In the genomic region with DNA sequence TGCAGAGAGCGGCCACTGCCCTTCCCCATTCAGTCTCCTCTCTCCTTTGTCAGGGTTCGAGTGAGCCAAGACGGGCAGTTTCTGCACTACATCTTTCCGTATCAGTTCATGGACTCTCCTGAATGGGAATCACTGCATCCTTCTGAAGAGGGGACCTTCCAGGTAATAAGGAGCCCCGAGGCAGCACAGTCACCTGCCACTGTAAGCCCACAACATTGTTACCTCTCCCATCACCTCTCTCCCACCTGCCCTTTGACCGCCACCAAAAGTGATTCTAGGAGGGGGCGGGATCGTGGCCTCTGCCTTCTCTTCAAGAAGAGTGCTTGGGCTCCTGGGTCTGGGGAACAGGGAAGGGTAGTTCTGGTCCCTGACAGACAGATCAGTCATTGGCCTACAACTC, we compare ENCODE assay signal across 41 mouse cellular contexts. TPM values are rescaled to one million over a fixed set of nuclear protein-coding genes. Genes with fewer than 3 reads are reported as not detected.
DNase-seq lines count a peak whose midpoint lies in the region; ATAC-seq and TF ChIP-seq lines count a peak whose summit lies in the region.
"Had no signal": no experiment of that assay in that cellular context is flagged by ENCODE, and none has a peak within 500 bp of the region (broad histone marks: within the 10 kb centered on the region; RNA-seq: fewer than 3 reads in every experiment).

No protein-coding gene starts in this region.

- H3K27me3 ChIP-seq in heart, adult 2 months (ENCODE audit: control insufficient read depth, insufficient read depth, low read length) = no peaks in the 10 kb centered on the region
- no peaks in the 10 kb centered on the region for H3K27me3 ChIP-seq in heart, embryonic 14.5 days (ENCODE audit: control insufficient read depth, insufficient read depth, low read length)
- no peaks in the 10 kb centered on the region for H3K27me3 ChIP-seq in MEL (ENCODE audit: control insufficient read depth in 1 of 2, insufficient read depth in 2 of 2, low read length in 2 of 2)
- H3K27me3 ChIP-seq in heart, embryonic 16.5 days (ENCODE audit: control insufficient read depth, insufficient read depth, low read length) = no peaks in the 10 kb centered on the region
- H3K27me3 ChIP-seq: forebrain, embryonic 12.5 days; kidney, embryonic 15.5 days; limb, embryonic 13.5 days; megakaryocyte, embryonic 14.5 days; midbrain, embryonic 12.5 days; neural tube, embryonic 13.5 days had no signal

- no peaks in the 10 kb centered on the region for H3K79me2 ChIP-seq in heart, adult 2 months (replicated peaks; ENCODE audit: control insufficient read depth, insufficient read depth, low read length)
- peaks cover 14% of the 10 kb centered on the region for H3K79me2 ChIP-seq in MEL (ENCODE audit: control insufficient read depth, insufficient read depth, low read length, poor library complexity)

- no peak overlapping the region for H3K4me3 ChIP-seq in heart, adult 2 months
- no peak overlapping the region for H3K4me3 ChIP-seq in heart, embryonic 14.5 days (ENCODE audit: control insufficient read depth in 1 of 2, insufficient read depth in 1 of 2, low read depth in 1 of 2, low read length in 2 of 2)
- no peak overlapping the region; a peak in 1 of 4 replicates for H3K4me3 ChIP-seq in MEL (ENCODE audit: control insufficient read depth in 1 of 2, insufficient read depth in 1 of 2, low read depth in 2 of 2, low read length in 2 of 2)
- peak overlapping the region; percentile 35; the same call in 1 of the 2 replicates for H3K4me3 ChIP-seq in heart, embryonic 16.5 days (ENCODE audit: low read length)
- H3K4me3 ChIP-seq: forebrain, embryonic 12.5 days; kidney, embryonic 15.5 days; layer of hippocampus, adult 2 months; limb, embryonic 13.5 days; midbrain, embryonic 12.5 days; neural tube, embryonic 13.5 days had no signal

- no peak for DNase-seq in heart, adult 2 months
- no peak for DNase-seq in heart, adult 9 months (ENCODE audit: low spot score in 2 of 2)
- DNase-seq in heart, postnatal 10 days = no peak
- no peak for DNase-seq in MEL (ENCODE audit: low read depth, low spot score)
- DNase-seq in testis, postnatal 14 days (ENCODE audit: low spot score) = no peak
- DNase-seq: adrenal gland, adult 2 months; adrenal gland, postnatal 36 days; B cell, adult 2 months; cerebellum, adult 18-20 months; cerebellum, postnatal 10 days; kidney, adult 18-20 months; kidney, postnatal 36 days; lung, adult 18-20 months; lung, postnatal 4 days; right cerebral cortex, postnatal 4 days; thymus, adult 2 months; thymus, postnatal 4 days had no signal

- TF ChIP-seq CTCF in heart, adult 2 months (IDR thresholded peaks at IDR 0.05) = no peak
- TF ChIP-seq CTCF in MEL (IDR thresholded peaks at IDR 0.05 in 2 of 3, conservative IDR thresholded peaks at IDR 0.05 in 1 of 3; ENCODE audit: control insufficient read depth in 1 of 3, insufficient read depth in 1 of 3, low read depth in 2 of 3, low read length in 3 of 3, poor library complexity in 1 of 3, severe bottlenecking in 1 of 3) = no peak

- TF ChIP-seq EP300 in heart, adult 2 months (IDR thresholded peaks at IDR 0.05; ENCODE audit: insufficient read depth, low read depth, low read length) = no peak
- TF ChIP-seq EP300 in MEL (IDR thresholded peaks at IDR 0.05; ENCODE audit: low read depth in 1 of 2, low read length in 2 of 2) = no peak

- peak overlapping the region; percentile 9; the same call in 1 of the 2 replicates for H3K27ac ChIP-seq in heart, adult 2 months
- 0 out of 4 replicates have a peak overlapping the region, but pooled peaks of 1 of the 2 experiments have one; percentile 38 for H3K27ac ChIP-seq in heart, embryonic 14.5 days (replicated peaks in 1 of 2; ENCODE audit: control insufficient read depth in 1 of 2, insufficient read depth in 1 of 2, low read depth in 2 of 2, low read length in 2 of 2)
- peak overlapping the region; percentile 100 for H3K27ac ChIP-seq in MEL (ENCODE audit: control insufficient read depth, low read depth, low read length)
- 0 out of 2 replicates have a peak overlapping the region, but pooled peaks have one; percentile 13 for H3K27ac ChIP-seq in heart, embryonic 16.5 days (ENCODE audit: low read length)
- H3K27ac ChIP-seq: forebrain, embryonic 12.5 days; kidney, embryonic 15.5 days; layer of hippocampus, adult 2 months; limb, embryonic 13.5 days; midbrain, embryonic 12.5 days; neural tube, embryonic 13.5 days; stomach, postnatal 0 days had no signal

- TF ChIP-seq RAD21 in MEL (IDR thresholded peaks at IDR 0.05; ENCODE audit: low read depth, low read length) = no peak

- no peaks in the 10 kb centered on the region for H3K9me3 ChIP-seq in heart, embryonic 14.5 days (ENCODE audit: control insufficient read depth, low read length)
- no peaks in the 10 kb centered on the region for H3K9me3 ChIP-seq in MEL (replicated peaks; ENCODE audit: insufficient read depth, low read length)
- no peaks in the 10 kb centered on the region for H3K9me3 ChIP-seq in heart, embryonic 16.5 days (replicated peaks; ENCODE audit: control insufficient read depth, low read length)
- H3K9me3 ChIP-seq: forebrain, embryonic 12.5 days; kidney, embryonic 15.5 days; limb, embryonic 13.5 days; megakaryocyte, embryonic 14.5 days; midbrain, embryonic 12.5 days; neural tube, embryonic 13.5 days had no signal

- peaks cover 11% of the 10 kb centered on the region for H3K4me1 ChIP-seq in heart, adult 2 months (ENCODE audit: control insufficient read depth, insufficient read depth, low read length)
- H3K4me1 ChIP-seq in heart, embryonic 14.5 days (ENCODE audit: control insufficient read depth in 2 of 2, insufficient read depth in 2 of 2, low read length in 2 of 2) = peaks cover 22 to 58% of the 10 kb centered on the region in 2 experiments
- H3K4me1 ChIP-seq in MEL (ENCODE audit: control insufficient read depth in 1 of 2, insufficient read depth in 2 of 2, low read length in 2 of 2) = peaks cover 31 to 59% of the 10 kb centered on the region in 2 experiments
- peaks cover 55% of the 10 kb centered on the region for H3K4me1 ChIP-seq in heart, embryonic 16.5 days (ENCODE audit: control insufficient read depth, insufficient read depth, low read length)
- H3K4me1 ChIP-seq: forebrain, embryonic 12.5 days; midbrain, embryonic 12.5 days; neural tube, embryonic 13.5 days had no signal

- WGBS in heart, adult 2 months = 74% methylated on average over 8 of the region's 8 CpGs
- 75% methylated on average over 8 of the region's 8 CpGs for WGBS in heart, embryonic 14.5 days
- 72% methylated on average over 8 of the region's 8 CpGs for WGBS in heart, embryonic 16.5 days

- ATAC-seq in heart, embryonic 14.5 days (ENCODE audit: insufficient number of reproducible peaks, insufficient read depth, low FRiP score, low read depth) = no peak
- no peak for ATAC-seq in heart, embryonic 16.5 days (replicated peaks; ENCODE audit: extremely low read depth, insufficient read depth, low FRiP score)
- ATAC-seq: activated CD4-positive, CD25-positive, alpha-beta regulatory T cell, adult 4 months; hindbrain, embryonic 16.5 days; lung, postnatal 0 days had no signal

- H3K36me3 ChIP-seq in heart, adult 2 months (ENCODE audit: control insufficient read depth, insufficient read depth, low read length) = peaks cover 7% of the 10 kb centered on the region
- H3K36me3 ChIP-seq in heart, embryonic 14.5 days (ENCODE audit: control insufficient read depth, insufficient read depth, low read length) = peaks cover 75% of the 10 kb centered on the region
- peaks cover 0 to 43% of the 10 kb centered on the region in 2 experiments; a peak in 2 of 4 replicates for H3K36me3 ChIP-seq in MEL (ENCODE audit: control insufficient read depth in 1 of 2, insufficient read depth in 2 of 2, low read length in 2 of 2)
- H3K36me3 ChIP-seq in heart, embryonic 16.5 days (ENCODE audit: control insufficient read depth, insufficient read depth) = peaks cover 28% of the 10 kb centered on the region
- H3K36me3 ChIP-seq: forebrain, embryonic 12.5 days; kidney, embryonic 15.5 days; limb, embryonic 13.5 days; midbrain, embryonic 12.5 days; neural tube, embryonic 13.5 days had no signal

- intact Hi-C loops in heart, adult 2 months (cut with DNase I) = no loop called here
- intact Hi-C loops in heart, postnatal 10 days (cut with DNase I) = no loop called here

- no peak overlapping the region for H3K9ac ChIP-seq in heart, adult 2 months (ENCODE audit: low read depth, low read length)
- peak overlapping the region; percentile 43; the same call in 1 of the 2 replicates for H3K9ac ChIP-seq in heart, embryonic 14.5 days (ENCODE audit: low read length)
- peak overlapping the region; percentile 80 for H3K9ac ChIP-seq in MEL (ENCODE audit: control insufficient read depth, low read depth, low read length, poor library complexity, severe bottlenecking)
- H3K9ac ChIP-seq in heart, embryonic 16.5 days (ENCODE audit: low read length) = peak overlapping the region; percentile 38
- H3K9ac ChIP-seq: forebrain, embryonic 12.5 days; kidney, embryonic 15.5 days; limb, embryonic 13.5 days; midbrain, embryonic 12.5 days; neural tube, embryonic 13.5 days had no signal

- H3K4me2 ChIP-seq in heart, embryonic 14.5 days (ENCODE audit: low read length) = peak overlapping the region; percentile 51; the same call in 1 of the 2 replicates
- H3K4me2 ChIP-seq in heart, embryonic 16.5 days (ENCODE audit: low read depth, low read length) = peak overlapping the region; percentile 59
- H3K4me2 ChIP-seq: forebrain, embryonic 12.5 days; kidney, embryonic 15.5 days; limb, embryonic 13.5 days; midbrain, embryonic 12.5 days; neural tube, embryonic 13.5 days had no signal

- TF ChIP-seq POLR2A in heart, adult 2 months (IDR thresholded peaks at IDR 0.05; ENCODE audit: insufficient read depth, low read depth, low read length) = no peak
- no peak for TF ChIP-seq POLR2A in MEL (IDR thresholded peaks at IDR 0.05; ENCODE audit: control insufficient read depth in 1 of 2, insufficient read depth in 1 of 2, low read depth in 1 of 2, low read length in 2 of 2, poor library complexity in 1 of 2)

RNA-seq across cellular contexts. Expression of a gene that starts 7.4 kb away (rescaled TPM):
- 100 to 1,000 TPM; 462 to 476 TPM for total RNA-seq in heart, adult 2 months (2021)
- 695 and 745 TPM in 2 replicates for polyA plus RNA-seq in heart, adult 2 months (2012; rRNA removed)
- polyA plus RNA-seq in heart, embryonic 14.5 days (2014; fragmentation: Nextera tagmentation; extraction: Ambion mirVana) = 364 and 390 TPM in 2 replicates
- total RNA-seq in heart, postnatal 10 days (2021) = 100 to 1,000 TPM; 675 to 721 TPM
- total RNA-seq in MEL (2012; rRNA removed) = 15.2 and 17.5 TPM in 2 replicates
- 10 to 100 TPM in 1 of 2 experiments, not detected in 1; 45.4 TPM for polyA plus RNA-seq in MEL (2012; ENCODE audit: insufficient read depth in 1 of 2, insufficient read length in 2 of 2, low read depth in 1 of 2, low replicate concordance in 2 of 2, missing spikeins in 1 of 2)
- polyA plus RNA-seq in heart, embryonic 16.5 days (2015; fragmentation: Nextera tagmentation; extraction: Ambion mirVana) = 421 and 423 TPM in 2 replicates

RNA-seq across cellular contexts. Expression of a gene that starts 22.6 kb away (rescaled TPM):
- not detected for total RNA-seq in heart, adult 2 months (2021)
- not detected in 2 replicates for polyA plus RNA-seq in heart, adult 2 months (2012; rRNA removed)
- polyA plus RNA-seq in heart, embryonic 14.5 days (2014; fragmentation: Nextera tagmentation; extraction: Ambion mirVana) = 4.4 and 4.9 TPM in 2 replicates
- total RNA-seq in heart, postnatal 10 days (2021) = not detected
- total RNA-seq in MEL (2012; rRNA removed) = not detected in 2 replicates
- polyA plus RNA-seq in MEL (2012; ENCODE audit: insufficient read depth in 1 of 2, insufficient read length in 2 of 2, low read depth in 1 of 2, low replicate concordance in 2 of 2, missing spikeins in 1 of 2) = not detected
- 2.3 and 4.6 TPM in 2 replicates for polyA plus RNA-seq in heart, embryonic 16.5 days (2015; fragmentation: Nextera tagmentation; extraction: Ambion mirVana)
- total RNA-seq: common myeloid progenitor, adult 5-6 weeks; gastrocnemius, postnatal 4 days; layer of hippocampus, adult 2 months; layer of hippocampus, postnatal 14 days; left cerebral cortex, adult 8-10 months; left cerebral cortex, postnatal 36 days; midbrain, postnatal 0 days had no signal
- polyA plus RNA-seq: activated CD4-positive, CD25-positive, alpha-beta regulatory T cell, adult 4 months; adrenal gland, adult 2 months; brain, embryonic 14.5 days; embryonic facial prominence, embryonic 14.5 days; forebrain, embryonic 12.5 days; hindbrain, embryonic 11.5 days; hindbrain, embryonic 16.5 days; kidney, embryonic 15.5 days; limb, embryonic 13.5 days; lung, postnatal 0 days; midbrain, embryonic 12.5 days; midbrain, postnatal 0 days; neural tube, embryonic 13.5 days; spleen, adult 2 months; stomach, postnatal 0 days; thymus, adult 2 months had no signal

RNA-seq across cellular contexts. Expression of a gene that starts 22.6 kb away (rescaled TPM):
- 100 to 1,000 TPM; 295 to 358 TPM for total RNA-seq in heart, adult 2 months (2021)
- 190 and 221 TPM in 2 replicates for polyA plus RNA-seq in heart, adult 2 months (2012; rRNA removed)
- 337 TPM in 2 replicates for polyA plus RNA-seq in heart, embryonic 14.5 days (2014; fragmentation: Nextera tagmentation; extraction: Ambion mirVana)
- 100 to 1,000 TPM; 250 to 263 TPM for total RNA-seq in heart, postnatal 10 days (2021)
- total RNA-seq in MEL (2012; rRNA removed) = 293 and 295 TPM in 2 replicates
- polyA plus RNA-seq in MEL (2012; ENCODE audit: insufficient read depth in 1 of 2, insufficient read length in 2 of 2, low read depth in 1 of 2, low replicate concordance in 2 of 2, missing spikeins in 1 of 2) = 100 to 1,000 TPM in 1 of 2 experiments, not detected in 1; 269 TPM
- polyA plus RNA-seq in heart, embryonic 16.5 days (2015; fragmentation: Nextera tagmentation; extraction: Ambion mirVana) = 256 and 261 TPM in 2 replicates

RNA-seq across cellular contexts. Expression of a gene that starts 27.5 kb away (rescaled TPM):
- not detected for total RNA-seq in heart, adult 2 months (2021)
- polyA plus RNA-seq in heart, adult 2 months (2012; rRNA removed) = 0.20 TPM in 1 of 2 replicates, not detected in the other
- 0.15 TPM in 1 of 2 replicates, not detected in the other for polyA plus RNA-seq in heart, embryonic 14.5 days (2014; fragmentation: Nextera tagmentation; extraction: Ambion mirVana)
- not detected for total RNA-seq in heart, postnatal 10 days (2021)
- 0.10 TPM in 1 of 2 replicates, not detected in the other for total RNA-seq in MEL (2012; rRNA removed)
- polyA plus RNA-seq in MEL (2012; ENCODE audit: insufficient read depth in 1 of 2, insufficient read length in 2 of 2, low read depth in 1 of 2, low replicate concordance in 2 of 2, missing spikeins in 1 of 2) = under 1 TPM in 1 of 2 experiments, not detected in 1; 0.03 TPM
- polyA plus RNA-seq in heart, embryonic 16.5 days (2015; fragmentation: Nextera tagmentation; extraction: Ambion mirVana) = 0.12 and 0.50 TPM in 2 replicates
- total RNA-seq: common myeloid progenitor, adult 5-6 weeks had no signal
- polyA plus RNA-seq: adrenal gland, adult 2 months; intestine, embryonic 14.5 days had no signal
